Mouse (Mus musculus) midbrain, embryonic 16.5 days (tissue): ENCODE measurements at regions not wholly inside any gene's neighbourhood (a gene's known extent, or its start where the extent isn't known, plus 50 kb on each side); places are given as distances from the start of the nearest gene placed in this dataset.

Source experiments
- ATAC-seq: fragments of 200-750 bp; cut with Nextera tagmentation; 2 replicates; pipeline ENCODE4 v1.8.0; 2017; ENCODE audit warnings: moderate TSS enrichment
- H3K27ac ChIP-seq: fragments of 300-500 bp; sonication (generic); 2 replicates; pipeline ENCODE4 v1.5.1; 2014; ENCODE audit warnings: mild to moderate bottlenecking, low read length, mixed read lengths
- H3K27me3 ChIP-seq: fragments of 300-500 bp; sonication (generic); 2 replicates; pipeline ENCODE4 v1.6.1; 2014; ENCODE audit warnings: low read depth, low read length, mixed read lengths; ENCODE audit not compliant: control insufficient read depth, insufficient read depth
- H3K36me3 ChIP-seq: fragments of 300-500 bp; sonication (generic); 2 replicates; pipeline ENCODE4 v1.6.1; 2014; ENCODE audit warnings: mild to moderate bottlenecking, low read length, moderate library complexity, mixed read lengths; ENCODE audit not compliant: control insufficient read depth, insufficient read depth
- H3K4me1 ChIP-seq: fragments of 300-500 bp; sonication (generic); 2 replicates; pipeline ENCODE4 v1.6.1; 2014; ENCODE audit warnings: mild to moderate bottlenecking, low read length, mixed read lengths; ENCODE audit not compliant: control insufficient read depth, insufficient read depth
- H3K4me2 ChIP-seq: fragments of 300-500 bp; sonication (generic); 2 replicates; pipeline ENCODE4 v1.6.1; 2014; ENCODE audit warnings: mild to moderate bottlenecking, low read length, mixed read lengths
- H3K4me3 ChIP-seq: fragments of 300-500 bp; sonication (generic); 2 replicates; pipeline ENCODE4 v1.5.1; 2014; ENCODE audit warnings: low read depth, mild to moderate bottlenecking, low read length, moderate library complexity, mixed read lengths
- H3K9ac ChIP-seq: fragments of 300-500 bp; sonication (generic); 2 replicates; pipeline ENCODE4 v1.6.1; 2014; ENCODE audit warnings: low read depth, low read length, mixed read lengths
- H3K9me3 ChIP-seq: fragments of 300-500 bp; sonication (generic); replicated peaks from 2 replicates; pipeline ENCODE4 v1.6.1; 2014; ENCODE audit warnings: mild to moderate bottlenecking, low read length, mixed read lengths; ENCODE audit not compliant: control insufficient read depth, poor library complexity, severe bottlenecking
- WGBS: fragments of 180-500 bp; shearing (Covaris S2); extraction: QIAGEN DNeasy Blood & Tissue Kit; methylation state at CpG from one replicate; pipeline ENCODE4 v1.1.7; 2014; 5-methylcytosine and 5-hydroxymethylcytosine counted together

DNA sequence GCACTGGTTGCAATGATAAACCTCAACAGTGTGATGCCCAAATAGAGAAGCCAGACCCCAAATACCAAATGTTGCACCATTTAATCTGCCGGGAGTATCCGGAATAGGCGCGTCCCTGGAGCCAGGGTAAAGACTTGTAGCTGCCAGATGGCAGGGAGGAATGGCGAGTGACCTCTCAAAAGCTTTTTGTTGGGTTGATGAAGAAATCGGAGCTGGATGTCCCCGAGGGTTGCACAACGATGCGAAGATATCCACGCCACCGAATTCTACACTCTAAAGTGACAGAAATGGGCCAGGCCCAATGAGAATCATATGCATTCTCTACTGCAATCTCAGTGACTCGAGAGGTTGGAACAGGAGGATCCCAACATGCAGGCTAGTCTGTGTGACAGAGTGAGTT is 312.1 kb upstream of the Dio3 start:
- Histone ChIP-seq H3K36me3 (no peaks in the 10 kb centered on the region), H3K4me1 (no peaks in the 10 kb centered on the region), H3K4me2 (no peak overlapping the region), H3K27me3 (no peaks in the 10 kb centered on the region), H3K4me3 (no peak overlapping the region), H3K27ac (no peak overlapping the region), H3K9me3 (no peaks in the 10 kb centered on the region), H3K9ac (no peak overlapping the region)
- WGBS: 91% methylated on average over 12 of the region's 12 CpGs
- no peak for ATAC-seq

DNA sequence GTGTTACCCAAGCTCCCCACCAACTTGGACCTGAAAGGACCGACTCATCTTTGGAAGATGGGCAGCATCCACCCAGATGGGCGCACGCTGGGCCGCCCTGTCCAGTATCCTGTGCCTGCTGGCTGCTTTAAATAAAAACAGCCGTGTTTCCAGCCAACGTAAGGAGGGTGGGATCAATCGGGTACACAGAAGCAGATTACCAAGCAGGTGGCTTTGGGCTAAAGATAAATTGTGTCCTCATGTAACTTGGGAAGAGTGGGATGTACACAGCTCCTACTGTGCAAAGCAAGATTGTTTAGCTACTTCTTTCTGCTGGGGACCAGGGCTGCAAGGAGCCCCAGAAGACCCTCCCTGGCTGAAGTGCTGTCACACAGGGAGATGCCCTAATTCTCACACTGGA is 310.6 kb upstream of the Dio3 start:
- Histone ChIP-seq H3K9ac (no peak overlapping the region), H3K4me1 (no peaks in the 10 kb centered on the region), H3K27me3 (no peaks in the 10 kb centered on the region), H3K27ac (no peak overlapping the region), H3K9me3 (no peaks in the 10 kb centered on the region), H3K4me2 (no peak overlapping the region), H3K36me3 (no peaks in the 10 kb centered on the region), H3K4me3 (no peak overlapping the region)
- 79% methylated on average over 7 of the region's 7 CpGs for WGBS
- ATAC-seq: no peak

DNA sequence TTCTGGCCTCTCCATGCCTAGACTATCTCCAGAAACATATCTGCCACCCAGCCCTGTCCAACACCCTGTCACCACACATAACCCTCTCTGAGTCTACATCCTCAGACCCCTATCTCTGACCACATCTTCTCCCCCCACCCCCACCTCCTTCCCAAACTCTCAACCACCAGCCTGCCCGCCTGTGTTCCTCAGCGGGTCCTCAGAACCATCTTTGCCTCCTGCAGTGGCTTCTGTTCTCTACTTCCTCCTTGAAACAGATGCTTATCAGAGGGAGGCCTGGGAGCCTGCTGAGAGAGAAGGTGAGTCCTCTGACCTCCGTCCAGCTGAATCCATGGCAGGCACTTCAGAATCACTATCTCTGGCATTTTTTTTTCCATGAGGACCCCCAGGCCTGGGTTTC is 307.4 kb upstream of the Dio3 start:
- no peak for ATAC-seq
- no peaks in the 10 kb centered on the region for H3K9me3 ChIP-seq
- WGBS: 75% methylated on average over 3 of the region's 3 CpGs
- no peaks in the 10 kb centered on the region for H3K36me3 ChIP-seq
- H3K27ac ChIP-seq: no peak overlapping the region
- H3K9ac ChIP-seq: no peak overlapping the region
- H3K4me2 ChIP-seq: no peak overlapping the region
- no peak overlapping the region for H3K4me3 ChIP-seq
- H3K4me1 ChIP-seq: no peaks in the 10 kb centered on the region; the same call in 1 of the 2 replicates
- H3K27me3 ChIP-seq: no peaks in the 10 kb centered on the region

DNA sequence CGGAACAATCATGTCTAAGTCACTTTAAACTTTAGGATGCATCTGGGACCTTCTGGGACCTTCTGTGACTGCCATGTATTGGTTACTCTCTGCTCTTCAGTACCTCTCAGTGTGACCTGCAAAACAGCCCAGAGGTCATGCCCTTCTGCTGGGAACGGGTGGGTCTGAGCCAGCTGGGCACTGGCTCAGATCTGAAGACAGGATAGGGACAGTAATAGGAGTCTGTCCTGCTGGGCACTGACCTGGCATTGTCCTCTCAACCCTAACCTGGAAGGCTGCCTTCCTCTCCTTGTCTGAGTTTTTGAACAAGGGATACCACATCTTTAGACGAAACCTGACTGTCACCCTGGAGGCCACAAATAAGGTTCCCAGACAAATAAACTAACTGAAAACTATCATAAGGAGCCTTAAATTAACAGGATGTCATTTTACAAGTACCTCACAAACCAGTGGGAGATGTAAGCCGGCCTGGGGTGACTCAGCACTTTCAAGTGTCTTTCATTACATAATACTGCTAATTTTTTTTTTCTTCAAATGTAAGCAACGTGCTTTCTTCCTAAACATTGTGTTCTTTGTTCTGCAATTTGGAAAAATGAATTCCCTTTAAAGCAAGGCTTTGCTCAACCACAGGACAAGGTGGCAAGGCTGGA is 306.4 kb upstream of the Dio3 start:
- Histone ChIP-seq H3K36me3 (no peaks in the 10 kb centered on the region), H3K27ac (no peak overlapping the region), H3K4me1 (no peaks in the 10 kb centered on the region; the same call in 1 of the 2 replicates), H3K9ac (no peak overlapping the region), H3K4me2 (no peak overlapping the region), H3K9me3 (no peaks in the 10 kb centered on the region), H3K27me3 (no peaks in the 10 kb centered on the region), H3K4me3 (no peak overlapping the region)
- WGBS: 79% methylated on average over 5 of the region's 5 CpGs
- no peak for ATAC-seq

DNA sequence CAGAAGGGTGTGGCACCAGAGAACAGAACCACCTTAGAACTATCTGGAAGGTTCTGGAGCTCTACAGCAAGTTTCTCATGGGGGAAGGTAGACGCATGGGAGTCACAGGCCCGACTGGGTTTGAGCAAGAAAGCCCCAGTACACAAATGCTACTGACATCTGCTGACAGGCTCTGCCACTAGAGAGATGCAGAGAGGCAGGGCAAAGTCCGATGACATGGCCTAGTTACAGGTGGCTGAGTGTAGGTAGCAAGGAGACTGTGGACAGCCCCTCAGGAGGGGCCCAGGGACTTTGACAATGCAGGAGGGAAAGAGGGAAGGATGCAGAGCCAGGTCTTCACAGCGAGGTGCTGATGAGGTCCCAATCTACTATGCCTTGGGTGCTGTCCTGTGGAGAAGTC is 305.3 kb upstream of the Dio3 start:
- Histone ChIP-seq H3K9ac (no peak overlapping the region), H3K36me3 (no peaks in the 10 kb centered on the region), H3K4me3 (no peak overlapping the region), H3K4me2 (no peak overlapping the region), H3K27ac (no peak overlapping the region), H3K27me3 (no peaks in the 10 kb centered on the region), H3K9me3 (no peaks in the 10 kb centered on the region), H3K4me1 (no peaks in the 10 kb centered on the region; the same call in 1 of the 2 replicates)
- no peak for ATAC-seq
- WGBS: 89% methylated on average over 4 of the region's 4 CpGs

DNA sequence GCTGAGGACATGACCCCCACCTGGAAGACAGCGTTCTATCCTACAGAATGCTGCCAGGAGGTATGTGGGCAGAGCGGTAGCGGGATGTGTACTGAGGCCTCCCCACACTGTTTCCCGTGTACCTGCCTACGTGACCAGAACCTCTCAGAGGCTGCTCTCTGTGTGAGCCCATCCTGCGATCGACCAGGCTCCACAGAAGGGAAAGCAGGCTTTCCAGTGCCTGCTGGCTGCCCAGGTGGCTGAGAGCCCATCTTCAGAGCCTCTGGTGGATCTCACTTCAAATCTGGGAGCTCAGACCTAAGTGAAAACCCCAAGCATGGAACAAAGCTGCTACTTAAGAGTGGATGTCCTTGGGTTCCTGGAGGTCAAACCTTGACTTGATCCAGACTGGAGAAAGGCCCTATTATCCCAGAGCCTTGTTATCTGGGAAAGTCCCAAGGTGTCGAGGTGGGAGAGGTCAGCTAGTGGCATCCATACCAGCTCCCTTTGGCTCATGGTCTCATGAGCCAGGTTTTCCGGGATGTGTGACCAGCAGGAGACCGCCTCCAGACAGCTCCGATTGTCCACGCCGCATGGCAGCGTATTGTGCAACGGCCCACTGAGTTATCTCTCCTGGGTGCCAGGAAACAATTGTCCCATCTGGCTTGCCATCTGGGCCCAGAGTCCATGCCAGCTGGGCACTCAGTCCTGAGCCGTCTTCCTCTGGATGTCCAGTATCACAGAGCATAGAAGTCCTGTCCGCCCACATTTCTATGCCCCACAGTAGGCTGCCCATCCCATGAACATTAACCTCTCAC is 303.5 kb upstream of the Dio3 start:
- H3K9ac ChIP-seq: no peak overlapping the region
- H3K4me2 ChIP-seq: no peak overlapping the region
- no peaks in the 10 kb centered on the region for H3K9me3 ChIP-seq
- no peaks in the 10 kb centered on the region for H3K27me3 ChIP-seq
- no peak overlapping the region for H3K4me3 ChIP-seq
- H3K36me3 ChIP-seq: no peaks in the 10 kb centered on the region
- no peaks in the 10 kb centered on the region; the same call in 1 of the 2 replicates for H3K4me1 ChIP-seq
- ATAC-seq: no peak
- 71% methylated on average over 17 of the region's 17 CpGs for WGBS
- no peak overlapping the region for H3K27ac ChIP-seq

DNA sequence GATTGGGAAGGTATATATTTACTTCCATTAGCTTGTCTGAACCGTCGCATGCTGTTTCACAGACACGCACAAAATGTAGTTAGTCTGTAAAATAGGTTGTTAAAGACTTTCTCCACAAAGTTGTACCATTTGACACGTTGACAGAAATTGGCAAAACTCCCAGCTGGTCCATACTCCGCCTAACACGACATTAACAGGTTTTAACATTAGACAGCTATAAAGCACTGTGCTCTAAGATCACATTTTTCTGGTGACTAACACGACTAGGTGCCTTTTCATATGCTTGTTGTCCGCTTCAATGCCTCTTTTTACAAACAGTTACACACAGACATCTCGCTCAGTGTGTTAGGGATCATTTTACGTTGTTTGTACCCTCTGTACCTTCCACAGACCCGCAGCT is 294.2 kb upstream of the Dio3 start:
- Histone ChIP-seq H3K9ac (no peak overlapping the region), H3K9me3 (no peaks in the 10 kb centered on the region), H3K4me2 (no peak overlapping the region), H3K27ac (no peak overlapping the region), H3K4me3 (no peak overlapping the region), H3K27me3 (no peaks in the 10 kb centered on the region), H3K36me3 (no peaks in the 10 kb centered on the region), H3K4me1 (no peaks in the 10 kb centered on the region)
- 82% methylated on average over 11 of the region's 11 CpGs for WGBS
- ATAC-seq: no peak

DNA sequence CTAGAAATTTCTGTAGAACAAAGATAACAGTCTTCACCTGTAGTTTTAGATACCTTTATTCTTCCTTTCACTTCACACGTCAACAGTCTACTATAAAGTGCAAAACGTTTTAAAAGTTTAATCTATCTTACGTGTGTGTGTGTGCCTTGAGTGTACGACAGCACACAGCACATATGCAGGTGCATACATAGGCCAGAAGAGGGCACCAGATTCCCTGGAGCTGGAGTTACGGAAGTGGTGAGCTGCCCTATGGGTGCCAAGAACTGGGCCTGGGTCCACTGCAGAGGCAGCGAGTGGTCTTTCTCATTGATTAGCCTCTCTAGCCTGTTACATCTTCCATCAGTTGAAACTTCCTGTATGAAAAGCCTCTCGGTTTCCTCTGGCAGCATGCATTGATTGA is 285.5 kb upstream of the Dio3 start:
- ATAC-seq: no peak
- H3K9ac ChIP-seq: no peak overlapping the region
- no peak overlapping the region for H3K4me2 ChIP-seq
- H3K4me1 ChIP-seq: no peaks in the 10 kb centered on the region
- no peak overlapping the region for H3K4me3 ChIP-seq
- H3K9me3 ChIP-seq: no peaks in the 10 kb centered on the region; the same call in 1 of the 2 replicates
- H3K36me3 ChIP-seq: no peaks in the 10 kb centered on the region
- H3K27ac ChIP-seq: no peak overlapping the region
- no peaks in the 10 kb centered on the region for H3K27me3 ChIP-seq
- 92% methylated on average over 7 of the region's 7 CpGs for WGBS

DNA sequence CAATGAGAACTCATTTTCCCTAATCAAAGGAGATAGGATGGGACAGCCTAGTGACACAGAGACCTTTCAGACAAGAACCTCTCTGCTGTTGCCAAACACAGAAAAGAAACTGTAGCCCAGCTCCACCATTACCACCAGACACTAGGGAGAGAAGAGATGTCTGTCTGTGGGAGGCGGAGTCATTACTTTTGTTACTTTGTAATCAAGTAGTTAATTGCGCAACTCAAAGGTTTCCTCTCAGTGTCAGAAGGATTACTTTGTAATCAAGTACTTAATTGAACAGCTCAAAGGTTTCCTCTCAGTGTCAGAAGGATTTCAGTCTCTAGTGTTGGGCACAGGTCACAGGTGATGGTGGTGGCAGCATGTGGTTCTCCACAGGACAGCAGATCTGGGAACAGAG is 276.2 kb upstream of the Dio3 start:
- no peak overlapping the region for H3K9ac ChIP-seq
- H3K9me3 ChIP-seq: no peaks in the 10 kb centered on the region
- H3K36me3 ChIP-seq: no peaks in the 10 kb centered on the region
- H3K4me1 ChIP-seq: no peaks in the 10 kb centered on the region
- no peak for ATAC-seq
- H3K27ac ChIP-seq: no peak overlapping the region
- no peak overlapping the region for H3K4me3 ChIP-seq
- 94% methylated on average over 2 of the region's 2 CpGs for WGBS
- H3K27me3 ChIP-seq: no peaks in the 10 kb centered on the region
- no peak overlapping the region for H3K4me2 ChIP-seq
